Mouse (Mus musculus) stomach, postnatal 0 days (tissue): ENCODE data around the gene Sh3bgr. TPM values are rescaled to one million over a fixed set of nuclear protein-coding genes. Genes with fewer than 3 reads are reported as not detected.

ENCODE experiments used
- ATAC-seq: fragments of 200-750 bp; cut with Nextera tagmentation; 2 replicates; pipeline ENCODE4 v1.8.0; 2017; ENCODE audit not compliant: low FRiP score, low TSS enrichment
- DNase-seq: peaks from one replicate; pipeline ENCODE4 v3.0.0-alpha.2; 2016; ENCODE audit warnings: low spot score
- H3K27ac ChIP-seq: fragments of 300-500 bp; sonication (generic); replicated peaks from 2 replicates; pipeline ENCODE4 v1.5.1; 2014; ENCODE audit warnings: mild to moderate bottlenecking, control low read depth
- H3K27me3 ChIP-seq: fragments of 300-500 bp; sonication (generic); 2 replicates; pipeline ENCODE4 v1.6.1; 2014; ENCODE audit warnings: low read length; ENCODE audit not compliant: control insufficient read depth, insufficient read depth
- H3K36me3 ChIP-seq: fragments of 300-500 bp; sonication (generic); 2 replicates; pipeline ENCODE4 v1.6.1; 2014; ENCODE audit warnings: low read length, mixed read lengths; ENCODE audit not compliant: control insufficient read depth, insufficient read depth
- H3K4me1 ChIP-seq: fragments of 300-500 bp; sonication (generic); replicated peaks from 2 replicates; pipeline ENCODE4 v1.6.1; 2014; ENCODE audit warnings: antibody characterized with exemption; ENCODE audit not compliant: control insufficient read depth, insufficient read depth
- H3K4me2 ChIP-seq: fragments of 300-500 bp; sonication (generic); replicated peaks from 2 replicates; pipeline ENCODE4 v1.6.1; 2014; ENCODE audit warnings: low read depth, mild to moderate bottlenecking, control low read depth, moderate library complexity
- H3K4me3 ChIP-seq: fragments of 300-500 bp; sonication (generic); 2 replicates; pipeline ENCODE4 v1.5.1; 2014; ENCODE audit warnings: low read depth, low read length, control low read depth
- H3K9ac ChIP-seq: fragments of 300-500 bp; sonication (generic); 2 replicates; pipeline ENCODE4 v1.6.1; 2014; ENCODE audit warnings: mild to moderate bottlenecking, low read length, control low read depth, mixed read lengths
- H3K9me3 ChIP-seq: fragments of 300-500 bp; sonication (generic); 2 replicates; pipeline ENCODE4 v1.6.1; 2016; ENCODE audit warnings: low read length; ENCODE audit not compliant: control insufficient read depth
- CTCF ChIP-seq: IDR thresholded peaks from 2 replicates; pipeline ENCODE4 v1.5.1; 2016; ENCODE audit warnings: antibody characterized with exemption, low read depth, mild to moderate bottlenecking, moderate library complexity
- EP300 ChIP-seq: optimal IDR thresholded peaks from 2 replicates; pipeline ENCODE3; 2016; ENCODE audit warnings: antibody characterized with exemption
- WGBS: fragments of 180-500 bp; shearing (Covaris S2); extraction: QIAGEN DNeasy Blood & Tissue Kit; methylation state at CpG from one replicate; pipeline ENCODE4 v1.1.7; 2014; 5-methylcytosine and 5-hydroxymethylcytosine counted together
- polyA plus RNA-seq: library from polyadenylated mRNA; unstranded; fragments of >200 nt; fragmentation: Nextera tagmentation; extraction: Ambion mirVana; gene quantifications from 2 replicates; pipeline ENCODE4 v1.2.1, GENCODE M21; 2015

Gene Sh3bgr
- polyA plus RNA-seq, 1 experiment from 2014 or later = 32.1 TPM

DNA sequence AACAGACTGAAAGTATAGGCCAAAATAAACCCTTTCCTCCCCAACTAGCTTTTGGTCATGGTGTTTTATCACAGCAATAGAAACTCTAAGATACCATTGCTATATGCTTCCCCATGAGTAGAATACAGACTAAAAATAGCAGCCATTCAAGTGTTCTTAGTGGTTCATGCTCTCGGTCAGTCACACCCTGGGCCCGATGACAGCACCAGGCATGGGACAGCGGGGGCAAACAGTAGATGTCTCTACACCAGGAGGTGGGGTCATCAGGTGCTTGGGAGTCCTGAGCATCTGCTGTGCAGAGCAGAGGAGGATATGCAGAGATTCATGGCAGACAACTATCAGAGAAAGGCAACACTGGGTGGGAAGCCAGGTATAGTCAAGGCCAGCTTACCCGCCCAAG lies 12.8 kb downstream of the Sh3bgr start:
- WGBS = 89% methylated on average over 4 of the region's 4 CpGs
- no peak for ATAC-seq
- Histone ChIP-seq H3K27ac (no peak overlapping the region), H3K4me3 (no peak overlapping the region), H3K36me3 (no peaks in the 10 kb centered on the region), H3K9ac (no peak overlapping the region), H3K27me3 (no peaks in the 10 kb centered on the region), H3K4me1 (peaks cover 2% of the 10 kb centered on the region; the same call in 1 of the 2 replicates), H3K4me2 (no peak overlapping the region), H3K9me3 (no peaks in the 10 kb centered on the region)
- DNase-seq = no peak
- no peak for TF ChIP-seq EP300
- no peak for TF ChIP-seq CTCF

DNA sequence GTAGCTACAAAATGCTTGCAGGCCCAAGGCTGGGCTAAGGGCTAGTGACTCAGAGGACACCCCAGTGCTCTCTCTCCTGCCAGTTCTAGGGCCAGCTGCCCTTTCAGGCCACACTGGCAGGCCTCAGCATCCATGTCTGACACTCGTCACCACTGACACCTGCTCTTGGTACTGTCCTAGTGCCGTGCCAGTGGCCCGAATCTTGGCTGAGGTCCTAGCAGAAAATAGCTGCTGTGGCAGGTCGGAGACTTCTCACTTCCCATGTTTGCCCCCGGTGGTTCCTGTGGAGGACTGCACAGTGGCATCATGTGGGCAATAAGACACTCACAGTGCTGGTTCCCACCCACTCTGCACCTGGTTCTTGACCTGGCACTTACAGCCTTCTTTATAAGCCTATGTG lies 21.2 kb downstream of the Sh3bgr start:
- TF ChIP-seq CTCF (peak; percentile 16; the same call in 1 of the 2 replicates), EP300 (no peak)
- 60% methylated on average over 5 of the region's 5 CpGs for WGBS

DNA sequence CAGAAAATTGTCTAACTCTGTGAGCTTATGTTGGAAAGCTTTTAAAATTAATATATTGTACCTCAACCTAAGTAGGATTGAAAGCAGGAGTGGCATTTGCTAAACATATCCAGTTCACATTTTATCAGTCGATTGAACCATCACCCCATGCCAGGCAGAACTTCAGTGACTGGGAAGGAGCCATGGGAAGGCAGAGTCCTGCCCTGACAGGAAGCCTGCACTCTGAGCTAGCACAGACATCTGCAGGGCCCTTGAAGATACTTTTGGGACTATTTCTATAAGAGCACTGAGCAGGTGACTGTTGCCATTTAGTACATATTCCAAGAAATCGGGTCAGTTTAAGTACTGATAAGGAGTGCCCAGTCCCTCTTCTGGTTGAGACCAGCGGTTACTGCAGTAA lies 21.7 kb downstream of the Sh3bgr start:
- H3K4me1 ChIP-seq = no peaks in the 10 kb centered on the region
- no peak overlapping the region for H3K4me2 ChIP-seq
- no peaks in the 10 kb centered on the region for H3K36me3 ChIP-seq
- H3K9me3 ChIP-seq = no peaks in the 10 kb centered on the region
- H3K9ac ChIP-seq = no peak overlapping the region
- no peak for ATAC-seq
- H3K27ac ChIP-seq = no peak overlapping the region
- DNase-seq = no peak
- TF ChIP-seq CTCF (no peak), EP300 (no peak)
- H3K27me3 ChIP-seq = no peaks in the 10 kb centered on the region
- no peak overlapping the region for H3K4me3 ChIP-seq
- WGBS = 81% methylated on average over 3 of the region's 3 CpGs

More for the DNA sequence above, 21.2 kb downstream of the Sh3bgr start:
- Histone ChIP-seq H3K9ac (no peak overlapping the region), H3K4me2 (no peak overlapping the region), H3K4me3 (no peak overlapping the region), H3K4me1 (no peaks in the 10 kb centered on the region), H3K9me3 (no peaks in the 10 kb centered on the region), H3K27ac (no peak overlapping the region), H3K36me3 (no peaks in the 10 kb centered on the region), H3K27me3 (no peaks in the 10 kb centered on the region)
- DNase-seq (no peak), ATAC-seq (no peak)

DNA sequence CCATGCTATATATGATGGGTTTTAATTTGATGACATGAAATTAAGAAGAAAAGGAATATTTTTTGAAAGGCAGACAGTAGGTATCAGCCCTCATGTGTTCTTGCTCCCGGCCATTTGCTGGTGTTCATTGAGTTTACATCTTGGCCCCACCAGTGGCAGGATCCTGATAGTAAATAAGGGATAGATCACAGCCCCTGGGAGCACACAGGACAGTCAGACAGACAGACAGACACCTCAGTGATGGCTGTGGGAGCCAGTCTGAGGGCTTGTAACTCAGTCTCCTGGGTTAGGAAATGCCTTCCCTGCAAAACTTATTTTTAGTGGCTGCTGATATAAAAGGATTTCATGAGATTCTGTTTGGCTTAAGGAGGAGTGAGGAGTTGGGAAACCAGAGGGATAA lies 22.2 kb downstream of the Sh3bgr start:
- no peaks in the 10 kb centered on the region for H3K27me3 ChIP-seq
- no peak overlapping the region for H3K27ac ChIP-seq
- WGBS = 71% methylated on average over 1 of the region's 1 CpGs
- ATAC-seq (no peak), DNase-seq (no peak)
- TF ChIP-seq EP300 = no peak
- no peak for TF ChIP-seq CTCF
- H3K9me3 ChIP-seq = no peaks in the 10 kb centered on the region
- H3K4me1 ChIP-seq = no peaks in the 10 kb centered on the region
- no peak overlapping the region for H3K9ac ChIP-seq
- H3K4me2 ChIP-seq = no peak overlapping the region
- no peaks in the 10 kb centered on the region for H3K36me3 ChIP-seq
- H3K4me3 ChIP-seq = no peak overlapping the region

DNA sequence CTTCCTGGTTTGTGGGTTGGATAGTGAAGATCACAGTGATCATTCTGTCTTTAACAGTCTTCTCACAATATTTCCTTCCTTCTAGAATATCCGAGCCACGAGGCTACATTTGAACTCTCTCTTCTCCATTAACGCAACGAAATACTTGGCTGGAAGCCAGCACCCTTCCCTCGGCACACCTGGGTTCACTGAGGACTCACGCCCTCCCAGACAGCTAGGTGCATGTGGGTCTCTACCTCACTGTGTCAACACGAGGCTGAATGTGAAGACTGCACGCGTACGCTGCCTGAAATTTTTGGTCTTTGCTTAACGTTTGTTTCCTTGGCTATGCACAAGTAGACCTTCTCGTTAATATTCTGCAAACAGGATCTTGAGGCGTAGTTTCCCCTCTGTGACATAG lies 28.2 kb downstream of the Sh3bgr start:
- no peak overlapping the region for H3K27ac ChIP-seq
- H3K4me2 ChIP-seq = no peak overlapping the region
- H3K4me1 ChIP-seq = no peaks in the 10 kb centered on the region
- 38% methylated on average over 13 of the region's 13 CpGs for WGBS
- no peak overlapping the region for H3K9ac ChIP-seq
- no peaks in the 10 kb centered on the region for H3K27me3 ChIP-seq
- no peak overlapping the region for H3K4me3 ChIP-seq
- DNase-seq = peak; percentile 38
- ATAC-seq = peak; percentile 63
- no peaks in the 10 kb centered on the region for H3K36me3 ChIP-seq
- H3K9me3 ChIP-seq = no peaks in the 10 kb centered on the region
- no peak for TF ChIP-seq CTCF
- TF ChIP-seq EP300 = no peak

DNA sequence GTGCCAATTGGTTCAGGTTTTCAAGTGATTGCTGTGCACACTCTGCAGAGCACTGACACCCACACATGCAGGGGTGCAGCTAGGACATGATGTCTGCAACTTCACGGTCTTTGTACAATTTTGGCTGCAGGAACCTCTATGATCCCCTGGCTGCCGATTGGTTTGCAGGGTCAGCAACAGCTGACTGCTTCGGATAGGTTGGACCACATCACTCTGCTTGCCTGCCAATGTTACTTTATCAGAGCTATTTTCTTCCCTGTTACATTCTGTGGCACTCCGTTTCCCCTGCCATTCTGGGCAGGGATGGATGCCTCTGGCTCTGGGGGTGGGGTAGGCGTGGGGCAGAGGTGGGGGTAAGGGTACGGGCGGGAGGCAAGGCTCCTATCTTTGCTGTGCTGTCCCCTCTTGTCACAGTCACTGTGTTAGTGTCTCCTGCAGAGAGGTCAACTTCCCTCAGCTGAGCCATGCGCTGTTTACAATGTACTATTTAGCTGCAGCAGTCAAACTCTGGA lies 28.9 kb downstream of the Sh3bgr start:
- DNase-seq (no peak), ATAC-seq (no peak)
- Histone ChIP-seq H3K36me3 (no peaks in the 10 kb centered on the region), H3K9me3 (no peaks in the 10 kb centered on the region), H3K4me1 (no peaks in the 10 kb centered on the region), H3K4me3 (no peak overlapping the region), H3K27me3 (no peaks in the 10 kb centered on the region), H3K9ac (no peak overlapping the region), H3K27ac (no peak overlapping the region), H3K4me2 (no peak overlapping the region)
- WGBS = 56% methylated on average over 8 of the region's 8 CpGs
- no peak for TF ChIP-seq CTCF
- no peak for TF ChIP-seq EP300
